Mouse (Mus musculus) ovary, postnatal 36 days (tissue): Measurements from ENCODE around the gene Susd2.

Experiments used
- DNase-seq: peaks from one replicate; pipeline ENCODE4 v3.0.0; 2022; ENCODE audit warnings: low spot score, mixed read lengths

The Susd2 gene

DNA sequence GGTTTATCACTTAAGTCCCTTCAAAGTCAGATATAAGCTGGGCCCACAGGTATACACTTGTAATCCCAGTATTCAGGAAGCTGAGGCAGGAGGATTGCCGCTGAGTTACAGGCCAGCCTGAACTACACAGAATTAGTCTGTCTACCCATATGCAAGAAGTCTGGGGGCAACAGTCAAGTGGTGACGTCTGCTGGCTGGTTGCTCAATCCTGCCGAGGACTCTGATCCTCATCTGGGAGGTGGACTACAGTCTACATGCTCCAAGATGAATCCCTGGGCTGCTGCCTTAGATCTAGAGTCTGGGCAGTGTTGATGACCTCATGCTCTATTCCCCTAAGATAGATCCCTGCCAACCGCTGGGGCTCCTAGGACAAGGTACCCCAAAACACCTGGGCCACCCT lies 10.2 kb upstream of the Susd2 start:
- DNase-seq: no peak

- DNase-seq: no peak
These were observed 7.7 kb upstream of the Susd2 start for GRCm38 (mm10) chr10:75651381-75652068.

DNA sequence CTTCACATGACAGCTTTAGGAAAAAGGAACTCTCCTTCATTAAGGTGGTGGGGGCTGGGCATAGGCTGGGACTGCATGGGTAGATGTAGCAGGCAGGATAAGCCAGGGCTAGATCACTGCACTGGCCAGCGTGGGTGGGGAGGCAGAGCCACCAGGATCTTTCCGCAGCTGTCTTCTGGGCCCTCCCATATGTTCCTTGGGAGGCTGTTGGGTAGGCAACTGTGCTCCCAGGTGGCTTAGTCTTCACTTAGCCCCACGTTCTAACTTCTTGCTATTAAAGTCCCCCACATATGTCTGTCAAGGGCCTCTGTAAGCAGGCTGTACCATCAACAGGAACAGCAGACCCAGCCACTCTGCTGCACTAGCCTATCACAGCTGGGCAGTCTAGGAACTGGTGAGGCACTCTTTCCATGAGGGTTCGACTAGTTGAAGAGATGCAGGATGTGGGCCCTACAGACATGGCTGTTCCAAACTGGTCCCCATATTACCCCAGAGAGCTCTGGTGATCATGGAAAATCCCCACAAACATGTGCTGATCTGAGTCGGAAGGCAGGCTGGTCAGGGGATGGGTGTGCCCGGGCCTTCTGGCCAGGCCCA lies 6.6 kb upstream of the Susd2 start:
- no peak for DNase-seq

- no peak for DNase-seq
These were observed 5.7 kb upstream of the Susd2 start for GRCm38 (mm10) chr10:75649406-75649995.

DNA sequence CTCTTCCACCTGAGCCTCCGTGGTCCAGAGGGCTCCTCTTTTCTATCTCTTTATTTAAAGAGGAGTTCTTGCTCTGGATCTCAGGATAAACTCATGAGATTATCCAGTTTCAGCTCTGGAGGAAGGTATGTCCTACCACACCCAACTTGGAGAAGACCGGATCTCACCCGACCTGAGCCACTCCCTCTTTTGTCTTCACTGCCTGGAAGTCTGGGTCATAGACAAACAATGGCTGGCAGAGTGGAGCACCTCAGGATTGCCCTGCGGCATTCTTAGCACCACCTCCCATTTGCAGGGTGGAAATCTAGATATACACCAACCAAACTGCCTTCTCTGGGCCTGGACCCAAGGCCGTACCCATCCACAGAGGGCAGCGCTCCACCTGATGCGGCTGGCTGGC lies 5.2 kb upstream of the Susd2 start:
- DNase-seq: no peak

DNA sequence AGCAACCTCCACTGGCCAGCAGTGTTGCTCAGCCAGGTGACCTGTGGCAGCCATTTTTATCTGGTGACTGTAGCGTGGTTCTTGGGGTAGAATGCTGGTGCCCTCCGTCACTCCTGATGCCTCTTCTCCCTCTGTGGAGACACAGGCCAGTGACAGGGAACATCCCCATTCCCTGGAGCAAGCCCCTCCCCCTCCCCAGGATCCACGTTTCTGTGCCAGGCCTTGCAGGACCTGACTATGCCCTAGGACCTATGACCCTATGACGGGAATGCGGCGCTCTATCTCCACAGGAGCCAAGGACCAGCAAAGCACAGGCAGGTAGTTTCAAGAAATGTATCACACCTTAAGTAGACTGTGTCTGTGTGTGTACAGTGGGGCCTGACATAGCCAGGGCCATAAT lies 4.3 kb upstream of the Susd2 start:
- DNase-seq: no peak

DNA sequence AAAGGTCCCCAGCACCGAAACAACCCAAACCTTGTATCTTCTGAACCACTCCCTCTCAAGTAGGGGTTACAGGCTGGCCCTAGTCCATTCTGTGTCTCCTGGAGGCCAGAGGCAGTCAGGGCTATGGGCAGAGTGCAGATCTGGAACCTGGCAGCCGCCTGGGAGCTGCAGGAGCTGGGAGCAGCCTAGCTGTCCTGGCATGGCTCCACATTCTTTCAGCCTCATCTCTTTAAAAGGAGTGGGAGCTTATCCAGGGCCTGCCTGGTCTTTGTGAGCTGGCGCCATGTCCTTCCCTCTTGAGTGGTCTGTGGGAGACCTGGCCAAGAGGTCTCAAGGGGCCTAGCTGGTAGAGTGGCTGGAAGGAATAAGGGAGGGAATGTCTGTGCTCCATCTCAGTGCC lies 3.6 kb upstream of the Susd2 start:
- DNase-seq: peak; percentile 32

GRCm38 (mm10) chr10:75646406-75646805 lies 2.6 kb upstream of the Susd2 start:
- DNase-seq: no peak

- DNase-seq: no peak
These were observed 1.8 kb upstream of the Susd2 start for GRCm38 (mm10) chr10:75645616-75646015.

- no peak for DNase-seq
These were observed 917 bp downstream of the Susd2 start for GRCm38 (mm10) chr10:75642891-75643290.

DNA sequence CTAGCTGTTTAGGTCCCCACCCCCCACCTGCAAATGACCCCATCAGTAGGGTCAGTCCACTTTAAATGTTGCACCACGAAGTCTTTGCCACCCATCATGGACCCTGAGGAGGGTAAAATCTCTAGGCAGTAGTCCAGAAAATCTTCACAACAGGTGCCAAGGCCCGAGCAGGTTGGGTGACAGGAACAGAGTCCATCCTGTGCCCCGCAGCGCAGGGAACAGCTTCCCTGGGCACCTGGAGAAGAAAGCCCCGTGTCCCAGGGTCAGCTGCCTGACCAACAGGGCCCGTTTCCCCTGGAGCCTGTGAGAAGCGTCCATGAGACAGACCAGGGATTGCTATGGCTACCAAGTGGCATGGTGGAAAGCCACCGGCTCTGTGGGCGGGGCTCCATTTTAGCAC lies 1.4 kb downstream of the Susd2 start:
- DNase-seq: no peak

DNA sequence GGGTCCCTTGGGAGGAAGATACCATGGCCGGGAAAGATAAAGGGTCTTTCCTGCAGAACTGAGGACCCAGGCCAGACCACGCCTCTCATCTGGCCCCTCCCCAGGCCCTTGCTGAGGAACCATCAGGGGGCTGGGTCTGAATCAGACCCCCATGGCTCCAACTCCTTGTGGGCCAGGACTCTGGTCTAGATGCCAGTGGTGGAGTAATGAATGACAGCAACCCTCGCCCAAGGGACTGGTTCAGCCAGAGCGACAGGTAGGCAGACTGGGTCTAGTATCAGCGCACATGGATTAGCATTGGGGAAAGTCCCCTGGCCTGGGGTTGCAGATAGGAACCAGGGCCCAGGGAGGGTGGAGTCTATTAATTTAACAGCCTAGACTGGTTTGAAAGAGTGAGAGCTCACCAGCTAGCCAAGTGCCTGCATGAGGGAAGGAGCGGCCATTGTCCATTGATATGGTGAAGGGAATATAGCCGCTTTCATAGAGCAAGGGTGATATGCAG lies 2.0 kb downstream of the Susd2 start:
- no peak for DNase-seq

GRCm38 (mm10) chr10:75637711-75638110 lies 6.1 kb downstream of the Susd2 start:
- no peak for DNase-seq

- no peak for DNase-seq
These were observed 7.6 kb downstream of the Susd2 start for GRCm38 (mm10) chr10:75636084-75636786.

GRCm38 (mm10) chr10:75635693-75636055 lies 8.1 kb downstream of the Susd2 start:
- DNase-seq: peak; percentile 82

DNA sequence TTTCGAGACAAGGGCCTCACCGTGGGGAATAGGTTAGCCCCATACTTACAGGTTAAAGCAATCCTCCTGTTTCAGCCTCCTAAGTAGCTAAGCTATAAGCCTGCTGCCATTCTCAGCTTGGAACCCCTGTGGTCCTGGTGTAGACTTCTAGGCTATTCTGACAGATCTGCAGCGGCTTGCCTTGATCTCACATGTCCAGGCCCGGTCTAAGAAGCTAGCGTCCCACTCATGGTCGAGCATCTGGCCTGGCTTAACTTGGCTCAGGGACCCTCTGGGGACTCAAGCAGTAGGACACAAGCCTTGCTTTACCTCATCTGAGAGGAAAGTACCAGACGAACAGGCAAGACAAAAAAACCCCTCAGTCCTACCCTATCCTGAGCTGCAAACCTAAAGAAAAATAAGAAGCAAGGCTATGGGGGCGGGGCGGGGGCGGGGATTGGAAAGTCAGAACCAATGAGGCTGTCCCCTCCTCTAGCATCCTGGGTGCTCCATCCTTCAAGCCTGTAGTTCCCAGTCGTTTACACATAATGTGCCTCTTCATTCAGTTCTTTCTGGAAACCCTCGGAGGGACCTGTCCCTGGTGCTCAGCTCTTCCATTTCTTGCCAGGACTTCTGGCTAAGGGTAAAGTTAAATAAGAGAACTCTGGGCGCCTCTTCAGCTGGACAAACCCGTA lies 8.7 kb downstream of the Susd2 start:
- no peak for DNase-seq

DNA sequence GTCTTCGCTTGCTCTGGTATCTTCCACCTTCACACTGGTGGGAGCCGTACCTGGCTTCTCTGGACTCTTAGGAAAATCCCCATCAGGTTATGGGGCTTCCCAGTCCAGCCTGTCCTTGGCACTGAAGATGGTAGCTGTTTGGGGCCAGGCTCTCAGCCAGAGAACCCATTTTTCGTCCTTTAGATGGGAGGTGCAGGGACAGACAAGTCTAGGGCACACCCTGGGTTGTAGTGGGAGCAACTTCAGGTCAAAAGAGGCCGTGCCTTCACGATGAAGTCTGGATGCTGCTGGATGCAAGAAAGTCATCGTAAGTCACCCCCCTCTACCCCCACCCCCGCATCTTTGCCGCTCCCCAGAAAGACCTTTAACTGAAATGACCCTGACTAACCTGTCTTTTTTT lies 9.2 kb downstream of the Susd2 start:
- no peak for DNase-seq

GRCm38 (mm10) chr10:75633576-75634139 lies 10.2 kb downstream of the Susd2 start:
- no peak for DNase-seq

- no peak for DNase-seq
These were observed 10.8 kb downstream of the Susd2 start for GRCm38 (mm10) chr10:75633048-75633447.

DNA sequence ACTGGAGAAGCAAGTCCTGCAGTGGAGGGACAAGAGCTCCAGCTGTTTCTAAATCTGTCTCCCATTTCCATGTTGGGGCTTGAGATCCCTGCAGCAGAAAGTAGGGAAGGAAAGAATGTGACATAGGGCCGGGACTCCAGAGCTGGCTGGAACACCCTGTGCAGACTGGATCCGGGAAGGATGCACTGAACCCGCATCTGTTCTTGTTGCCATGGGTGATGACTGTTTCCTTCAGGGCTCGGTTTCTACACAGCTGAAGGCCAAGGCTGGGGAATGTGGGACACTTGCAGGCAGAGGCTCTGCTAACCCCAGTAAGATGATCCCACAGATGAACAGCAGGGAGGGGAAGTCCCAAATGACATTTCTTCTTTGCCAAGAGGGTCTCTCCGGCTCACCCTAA lies 11.2 kb downstream of the Susd2 start:
- DNase-seq: no peak

- DNase-seq: peak; percentile 78
These were observed 16.3 kb downstream of the Susd2 start for GRCm38 (mm10) chr10:75627490-75627889.

GRCm38 (mm10) chr10:75626991-75627390 lies 16.8 kb downstream of the Susd2 start:
- DNase-seq: no peak
